Mouse (Mus musculus) thymus, adult 2 months (tissue): Measurements from ENCODE around the gene Zfp972. TPM values are rescaled to one million over a fixed set of nuclear protein-coding genes. Genes with fewer than 3 reads are reported as not detected.

Experiments used
- polyA plus RNA-seq: library from polyadenylated mRNA; depleted of rRNA; stranded (reverse); fragments of >200 nt; gene quantifications from 2 replicates; pipeline ENCODE4 v1.2.3, GENCODE M21; 2012; rRNA removed

Gene Zfp972
- polyA plus RNA-seq, 1 experiment: not detected

Other genes starting within 250 kb of the Zfp972 start
- 0.40 and 0.79 TPM in 2 replicates for gene Gm14322, start 166.3 kb downstream of the Zfp972 start, polyA plus RNA-seq
- gene Gm14325, start 85.3 kb downstream of the Zfp972 start, polyA plus RNA-seq: 4.2 and 5.6 TPM in 2 replicates
- gene Gm14327, start 28.5 kb downstream of the Zfp972 start, polyA plus RNA-seq: 0.18 and 0.44 TPM in 2 replicates
- 2.0 and 3.5 TPM in 2 replicates for gene Gm14326, start 31.7 kb upstream of the Zfp972 start, polyA plus RNA-seq
- 0.82 and 1.7 TPM in 2 replicates for gene Zfp971, start 97.7 kb upstream of the Zfp972 start, polyA plus RNA-seq
- gene Zfp931, start 152.9 kb upstream of the Zfp972 start, polyA plus RNA-seq: 1.5 and 1.9 TPM in 2 replicates
- 0.10 and 0.32 TPM in 2 replicates for gene Phactr3, start 193.4 kb upstream of the Zfp972 start, polyA plus RNA-seq